Mouse (Mus musculus) MEL (cell line): Measurements from ENCODE around the gene Gm17324.

Experiments used
- CTCF ChIP-seq, 3 experiments: IDR thresholded peaks in 2 of 3; conservative IDR thresholded peaks in 1 of 3; 2 replicates each; pipeline ENCODE4 v1.5.1; 2011 to 2012; ENCODE audit warnings: low read length in 3 of 3, low read depth in 2 of 3, mild to moderate bottlenecking in 2 of 3, improper control_type of control experiment in 1 of 3, inconsistent platforms in 1 of 3, mixed read lengths in 1 of 3, moderate library complexity in 1 of 3; ENCODE audit not compliant: control insufficient read depth in 1 of 3, insufficient read depth in 1 of 3, poor library complexity in 1 of 3, severe bottlenecking in 1 of 3
- EP300 ChIP-seq, 2 experiments: IDR thresholded peaks; 2 replicates each; pipeline ENCODE4 v1.6.1; 2011; ENCODE audit warnings: improper control_type of control experiment in 2 of 2, low read length in 2 of 2, low read depth in 1 of 2, mild to moderate bottlenecking in 1 of 2
- ETS1 ChIP-seq: IDR thresholded peaks from 2 replicates; pipeline ENCODE4 v1.6.1; 2012; ENCODE audit warnings: low read depth, mild to moderate bottlenecking, inconsistent platforms, low read length, improper control_type of control experiment, moderate library complexity
- GABPA ChIP-seq: IDR thresholded peaks from 2 replicates; pipeline ENCODE4 v1.6.1; 2012; ENCODE audit warnings: low read depth, mild to moderate bottlenecking, inconsistent platforms, low read length, improper control_type of control experiment, moderate library complexity
- GATA1 ChIP-seq: IDR thresholded peaks from 2 replicates; pipeline ENCODE4 v1.6.1; 2011; ENCODE audit warnings: low read depth, low read length, improper control_type of control experiment
- MAX ChIP-seq: IDR thresholded peaks from 2 replicates; pipeline ENCODE4 v1.6.1; 2011; ENCODE audit warnings: low read length, improper control_type of control experiment
- NRF1 ChIP-seq: IDR thresholded peaks from 2 replicates; pipeline ENCODE4 v1.6.1; 2014; ENCODE audit warnings: low read depth, mild to moderate bottlenecking, inconsistent platforms, low read length, improper control_type of control experiment, moderate library complexity; ENCODE audit not compliant: poor library complexity, insufficient read depth, severe bottlenecking
- TAL1 ChIP-seq: IDR thresholded peaks from 2 replicates; pipeline ENCODE4 v1.6.1; 2012; ENCODE audit warnings: mild to moderate bottlenecking, inconsistent platforms, low read length, moderate library complexity, mixed read lengths
- ZNF384 ChIP-seq: IDR thresholded peaks from 2 replicates; pipeline ENCODE4 v1.6.1; 2012; ENCODE audit warnings: low read depth, mild to moderate bottlenecking, inconsistent platforms, low read length, improper control_type of control experiment

DNA sequence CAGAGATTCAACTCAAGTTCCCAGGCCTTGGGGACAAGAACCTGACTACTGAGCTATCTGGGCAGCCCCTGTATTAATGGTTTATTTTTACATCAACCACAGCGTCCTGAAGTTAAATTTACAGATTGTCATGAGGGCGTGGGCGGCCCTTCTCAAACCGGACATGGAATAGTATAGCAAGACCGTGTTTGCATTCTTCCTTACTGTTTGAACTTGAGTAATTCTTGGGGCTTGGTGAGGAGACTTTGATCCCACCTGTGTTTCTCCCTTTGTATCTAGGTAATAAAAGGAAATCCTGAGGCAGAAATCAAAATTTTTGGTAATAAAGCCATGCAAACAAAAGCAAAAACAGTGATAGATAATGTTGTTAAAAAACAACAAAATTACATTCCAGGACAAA is 48.0 kb downstream of the Gm17324 start:
- TF ChIP-seq MAX, result no peak
- no peak for TF ChIP-seq CTCF (IDR thresholded peaks at IDR 0.05 in 2 of 3, conservative IDR thresholded peaks at IDR 0.05 in 1 of 3; ENCODE audit: control insufficient read depth in 1 of 3, insufficient read depth in 1 of 3, low read depth in 2 of 3, low read length in 3 of 3, poor library complexity in 1 of 3, severe bottlenecking in 1 of 3)
- TF ChIP-seq EP300 (IDR thresholded peaks at IDR 0.05; ENCODE audit: low read depth in 1 of 2, low read length in 2 of 2), result no peak
- TF ChIP-seq GATA1, result no peak
- TF ChIP-seq TAL1, result no peak
- no peak for TF ChIP-seq ZNF384
- TF ChIP-seq ETS1, result no peak
- TF ChIP-seq GABPA, result no peak
- TF ChIP-seq NRF1, result no peak
